Mouse (Mus musculus): Measurements from ENCODE around the gene Pid1.

DNA sequence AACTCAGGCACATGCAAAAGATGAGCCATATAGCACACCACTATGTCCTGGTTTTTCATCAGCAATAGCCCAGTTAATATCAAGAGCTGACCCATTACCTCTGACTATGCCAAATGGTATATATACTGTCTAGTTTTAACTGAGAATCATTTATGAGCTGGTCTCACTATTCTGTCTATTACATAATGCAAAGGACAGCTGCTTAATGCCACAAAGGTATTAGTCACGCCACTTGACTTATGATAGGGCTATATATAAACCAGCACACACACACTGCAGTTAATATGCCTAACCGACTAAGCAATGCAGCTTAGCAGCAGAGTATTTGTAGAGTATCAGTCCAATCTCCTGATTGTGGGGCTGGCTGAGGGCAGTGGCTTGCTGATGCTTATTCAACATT, 270.7 kb downstream of the Pid1 start:
- no peak for TF ChIP-seq CTCF (IDR thresholded peaks at IDR 0.05; ENCODE audit: low read depth, low read length)
- TF ChIP-seq POLR2A (IDR thresholded peaks at IDR 0.05; ENCODE audit: extremely low read depth, insufficient read depth, low read length), result no peak
